Mouse (Mus musculus): ENCODE results near the gene Vamp5. TPM values are rescaled to one million over a fixed set of nuclear protein-coding genes. Genes with fewer than 3 reads are reported as not detected.

The Vamp5 gene
- total and polyA plus RNA-seq, 3 experiments = 163 to 187 (median 183) TPM

GRCm38 (mm10) chr6:72345074-72345567 lies 35.1 kb downstream of the Vamp5 start, which contains the start of gene Usp39:
Usp39 (minus strand) TSS chr6:72345184.
- Histone ChIP-seq H3K27me3 (ENCODE audit: insufficient read depth, low read length) (no peaks in the 10 kb centered on the region), H3K4me1 (ENCODE audit: insufficient read depth, low read depth, low read length) (peaks cover 70% of the 10 kb centered on the region), H3K36me3 (replicated peaks) (peaks cover 52% of the 10 kb centered on the region), H3K4me3 (ENCODE audit: low read depth, low read length) (peak within 1 kb of the TSS; percentile 90), H3K9me3 (replicated peaks) (no peaks in the 10 kb centered on the region)
- DNase-seq (ENCODE audit: low spot score) (peak; percentile 83), ATAC-seq (ENCODE audit: extremely low read depth, insufficient number of reproducible peaks, low FRiP score, poor library complexity, severe bottlenecking) (peak; percentile 78)
- no peak for TF ChIP-seq CTCF (IDR thresholded peaks at IDR 0.05; ENCODE audit: low read depth, low read length)
- no peak for TF ChIP-seq TAL1 (conservative IDR thresholded peaks at IDR 0.05; ENCODE audit: low read depth, low read length)
- TF ChIP-seq GATA2 (IDR thresholded peaks at IDR 0.05; ENCODE audit: borderline replicate concordance, low read depth, low read length) = no peak
- no peak for TF ChIP-seq GATA1 (IDR thresholded peaks at IDR 0.05; ENCODE audit: borderline replicate concordance, low read length)
- no peak; the same call in 1 of the 2 replicates for TF ChIP-seq POLR2AphosphoS5 (IDR thresholded peaks at IDR 0.05; ENCODE audit: insufficient replicate concordance, low read depth, low read length)

- Histone ChIP-seq H3K36me3 (replicated peaks) (peaks cover 52% of the 10 kb centered on the region), H3K4me1 (ENCODE audit: insufficient read depth, low read depth, low read length) (peaks cover 67% of the 10 kb centered on the region), H3K27me3 (ENCODE audit: insufficient read depth, low read length) (no peaks in the 10 kb centered on the region), H3K9me3 (replicated peaks) (no peaks in the 10 kb centered on the region), H3K4me3 (ENCODE audit: low read depth, low read length) (peak overlapping the region; percentile 90)
- TF ChIP-seq CTCF (IDR thresholded peaks at IDR 0.05; ENCODE audit: low read depth, low read length) (no peak), GATA2 (IDR thresholded peaks at IDR 0.05; ENCODE audit: borderline replicate concordance, low read depth, low read length) (no peak), POLR2AphosphoS5 (IDR thresholded peaks at IDR 0.05; ENCODE audit: insufficient replicate concordance, low read depth, low read length) (no peak), GATA1 (IDR thresholded peaks at IDR 0.05; ENCODE audit: borderline replicate concordance, low read length) (no peak), TAL1 (conservative IDR thresholded peaks at IDR 0.05; ENCODE audit: low read depth, low read length) (no peak)
- ATAC-seq (ENCODE audit: extremely low read depth, insufficient number of reproducible peaks, low FRiP score, poor library complexity, severe bottlenecking) = no peak
- no peak for DNase-seq (ENCODE audit: low spot score)
These were observed 35.7 kb downstream of the Vamp5 start for GRCm38 (mm10) chr6:72344396-72345073.

- Histone ChIP-seq H3K36me3 (replicated peaks) (peaks cover 78% of the 10 kb centered on the region), H3K9me3 (replicated peaks) (no peaks in the 10 kb centered on the region), H3K27me3 (ENCODE audit: insufficient read depth, low read length) (no peaks in the 10 kb centered on the region), H3K4me1 (ENCODE audit: insufficient read depth, low read depth, low read length) (peaks cover 40% of the 10 kb centered on the region), H3K4me3 (ENCODE audit: low read depth, low read length) (no peak overlapping the region)
- ATAC-seq (ENCODE audit: extremely low read depth, insufficient number of reproducible peaks, low FRiP score, poor library complexity, severe bottlenecking) (no peak), DNase-seq (ENCODE audit: low spot score) (no peak)
- no peak for TF ChIP-seq GATA1 (IDR thresholded peaks at IDR 0.05; ENCODE audit: borderline replicate concordance, low read length)
- TF ChIP-seq GATA2 (IDR thresholded peaks at IDR 0.05; ENCODE audit: borderline replicate concordance, low read depth, low read length) = no peak
- TF ChIP-seq POLR2AphosphoS5 (IDR thresholded peaks at IDR 0.05; ENCODE audit: insufficient replicate concordance, low read depth, low read length) = no peak
- no peak for TF ChIP-seq CTCF (IDR thresholded peaks at IDR 0.05; ENCODE audit: low read depth, low read length)
- no peak for TF ChIP-seq TAL1 (conservative IDR thresholded peaks at IDR 0.05; ENCODE audit: low read depth, low read length)
These were observed 39.8 kb downstream of the Vamp5 start for GRCm38 (mm10) chr6:72340481-72340880.

- Histone ChIP-seq H3K36me3 (replicated peaks) (peaks cover 99% of the 10 kb centered on the region), H3K9me3 (replicated peaks) (no peaks in the 10 kb centered on the region), H3K27me3 (ENCODE audit: insufficient read depth, low read length) (no peaks in the 10 kb centered on the region), H3K4me1 (ENCODE audit: insufficient read depth, low read depth, low read length) (peaks cover 15% of the 10 kb centered on the region; the same call in 1 of the 2 replicates), H3K4me3 (ENCODE audit: low read depth, low read length) (no peak overlapping the region)
- DNase-seq (ENCODE audit: low spot score) = no peak
- TF ChIP-seq GATA1 (IDR thresholded peaks at IDR 0.05; ENCODE audit: borderline replicate concordance, low read length) (no peak), GATA2 (IDR thresholded peaks at IDR 0.05; ENCODE audit: borderline replicate concordance, low read depth, low read length) (no peak), CTCF (IDR thresholded peaks at IDR 0.05; ENCODE audit: low read depth, low read length) (no peak), POLR2AphosphoS5 (IDR thresholded peaks at IDR 0.05; ENCODE audit: insufficient replicate concordance, low read depth, low read length) (no peak), TAL1 (conservative IDR thresholded peaks at IDR 0.05; ENCODE audit: low read depth, low read length) (no peak)
- no peak for ATAC-seq (ENCODE audit: extremely low read depth, insufficient number of reproducible peaks, low FRiP score, poor library complexity, severe bottlenecking)
These were observed 47.2 kb downstream of the Vamp5 start for GRCm38 (mm10) chr6:72333111-72333510.

- TF ChIP-seq GATA1 (IDR thresholded peaks at IDR 0.05; ENCODE audit: borderline replicate concordance, low read length) (no peak), TAL1 (conservative IDR thresholded peaks at IDR 0.05; ENCODE audit: low read depth, low read length) (no peak), CTCF (IDR thresholded peaks at IDR 0.05; ENCODE audit: low read depth, low read length) (no peak), GATA2 (IDR thresholded peaks at IDR 0.05; ENCODE audit: borderline replicate concordance, low read depth, low read length) (no peak), POLR2AphosphoS5 (IDR thresholded peaks at IDR 0.05; ENCODE audit: insufficient replicate concordance, low read depth, low read length) (no peak)
- DNase-seq (ENCODE audit: low spot score) = no peak
- no peaks in the 10 kb centered on the region for H3K9me3 ChIP-seq (replicated peaks)
- H3K36me3 ChIP-seq (replicated peaks) = peaks cover 98% of the 10 kb centered on the region
- ATAC-seq (ENCODE audit: extremely low read depth, insufficient number of reproducible peaks, low FRiP score, poor library complexity, severe bottlenecking) = no peak
- H3K27me3 ChIP-seq (ENCODE audit: insufficient read depth, low read length) = no peaks in the 10 kb centered on the region
- no peak overlapping the region for H3K4me3 ChIP-seq (ENCODE audit: low read depth, low read length)
- peaks cover 10% of the 10 kb centered on the region; the same call in 1 of the 2 replicates for H3K4me1 ChIP-seq (ENCODE audit: insufficient read depth, low read depth, low read length)
These were observed 50.1 kb downstream of the Vamp5 start for GRCm38 (mm10) chr6:72330133-72330532.

GRCm38 (mm10) chr6:72329019-72329418 lies 51.2 kb downstream of the Vamp5 start:
- H3K36me3 ChIP-seq (replicated peaks) = peaks cover 98% of the 10 kb centered on the region
- no peaks in the 10 kb centered on the region for H3K9me3 ChIP-seq (replicated peaks)
- DNase-seq (ENCODE audit: low spot score) (no peak), ATAC-seq (ENCODE audit: extremely low read depth, insufficient number of reproducible peaks, low FRiP score, poor library complexity, severe bottlenecking) (no peak)
- no peak for TF ChIP-seq CTCF (IDR thresholded peaks at IDR 0.05; ENCODE audit: low read depth, low read length)
- TF ChIP-seq GATA1 (IDR thresholded peaks at IDR 0.05; ENCODE audit: borderline replicate concordance, low read length) = no peak
- TF ChIP-seq POLR2AphosphoS5 (IDR thresholded peaks at IDR 0.05; ENCODE audit: insufficient replicate concordance, low read depth, low read length) = no peak
- TF ChIP-seq TAL1 (conservative IDR thresholded peaks at IDR 0.05; ENCODE audit: low read depth, low read length) = no peak
- no peak for TF ChIP-seq GATA2 (IDR thresholded peaks at IDR 0.05; ENCODE audit: borderline replicate concordance, low read depth, low read length)
- no peaks in the 10 kb centered on the region for H3K27me3 ChIP-seq (ENCODE audit: insufficient read depth, low read length)
- H3K4me3 ChIP-seq (ENCODE audit: low read depth, low read length) = no peak overlapping the region
- H3K4me1 ChIP-seq (ENCODE audit: insufficient read depth, low read depth, low read length) = peaks cover 15% of the 10 kb centered on the region; the same call in 1 of the 2 replicates

All from G1E (cell line).